Mouse (Mus musculus): ENCODE measurements around the gene Myh14.

GRCm38 (mm10) chr7:44663546-44663945, 7.1 kb downstream of the Myh14 start:
- TF ChIP-seq CTCF (IDR thresholded peaks at IDR 0.05; ENCODE audit: low read depth), result no peak
- TF ChIP-seq EP300 (IDR thresholded peaks at IDR 0.05; ENCODE audit: low read depth), result no peak

Measured in heart, postnatal 0 days (tissue).